Comparison of ENCODE assay signal across 8 mouse cellular contexts in the genomic region with DNA sequence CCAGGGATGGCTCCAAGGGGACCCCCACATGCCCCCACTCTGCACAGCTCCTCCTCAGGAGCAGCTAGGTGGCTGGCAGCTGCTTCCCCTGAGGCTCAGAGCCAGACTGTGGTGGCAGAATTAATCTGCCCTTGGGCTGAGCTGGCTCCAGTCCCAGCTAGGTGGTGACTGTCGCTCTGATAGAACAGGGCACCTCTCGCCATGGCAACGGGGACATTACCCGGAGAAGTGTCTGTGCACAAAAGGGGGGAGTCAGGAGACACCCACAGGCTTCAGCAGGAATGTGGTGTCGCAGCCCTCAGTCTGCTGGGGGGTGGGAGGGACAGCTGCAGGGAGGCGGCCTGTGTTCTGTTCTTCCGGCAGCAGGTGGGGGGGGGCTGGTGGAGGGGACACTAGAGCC. TPM values are rescaled to one million over a fixed set of nuclear protein-coding genes. Genes with fewer than 3 reads are reported as not detected.
A peak's percentile ranks its signal among the peaks of the same experiment; 100 is the strongest.
DNase-seq lines count a peak whose midpoint lies in the region; ATAC-seq and TF ChIP-seq lines count a peak whose summit lies in the region.

No protein-coding gene starts in this region.

- no peaks in the 10 kb centered on the region for H3K9me3 ChIP-seq in midbrain, embryonic 10.5 days (replicated peaks)
- no peaks in the 10 kb centered on the region for H3K9me3 ChIP-seq in intestine, postnatal 0 days (ENCODE audit: control insufficient read depth)

- H3K27ac ChIP-seq in heart, adult 2 months = peak overlapping the region; percentile 75
- H3K27ac ChIP-seq in midbrain, embryonic 10.5 days (replicated peaks) = peak overlapping the region; percentile 73
- no peak overlapping the region for H3K27ac ChIP-seq in intestine, postnatal 0 days (ENCODE audit: low read depth, low read length)

- H3K4me2 ChIP-seq in intestine, postnatal 0 days (replicated peaks; ENCODE audit: low read depth) = no peak overlapping the region

- 27% methylated on average over 7 of the region's 7 CpGs for WGBS in heart, adult 2 months
- WGBS in midbrain, embryonic 10.5 days = 26% methylated on average over 7 of the region's 7 CpGs
- WGBS in intestine, postnatal 0 days = 36% methylated on average over 7 of the region's 7 CpGs

- no peaks in the 10 kb centered on the region for H3K36me3 ChIP-seq in heart, adult 2 months (ENCODE audit: control insufficient read depth, insufficient read depth, low read length)
- H3K36me3 ChIP-seq in midbrain, embryonic 10.5 days = no peaks in the 10 kb centered on the region
- no peaks in the 10 kb centered on the region for H3K36me3 ChIP-seq in intestine, postnatal 0 days (ENCODE audit: control insufficient read depth, insufficient read depth)

- no peaks in the 10 kb centered on the region for H3K27me3 ChIP-seq in heart, adult 2 months (ENCODE audit: control insufficient read depth, insufficient read depth, low read length)
- no peaks in the 10 kb centered on the region for H3K27me3 ChIP-seq in midbrain, embryonic 10.5 days (ENCODE audit: low read depth, poor library complexity, severe bottlenecking)
- no peaks in the 10 kb centered on the region for H3K27me3 ChIP-seq in intestine, postnatal 0 days (replicated peaks; ENCODE audit: control insufficient read depth, insufficient read depth, low read length)

- intact Hi-C loops in heart, adult 2 months (cut with DNase I) = loop anchor here (1.0 kb wide), 1 partner anchor 64 kb away; no protein-coding TSS in a partner anchor

- no peak for ATAC-seq in intestine, postnatal 0 days

- H3K4me1 ChIP-seq in heart, adult 2 months (ENCODE audit: control insufficient read depth, insufficient read depth, low read length) = peaks cover 4% of the 10 kb centered on the region
- peaks cover 27% of the 10 kb centered on the region for H3K4me1 ChIP-seq in midbrain, embryonic 10.5 days
- no peaks in the 10 kb centered on the region for H3K4me1 ChIP-seq in intestine, postnatal 0 days (replicated peaks; ENCODE audit: control insufficient read depth, insufficient read depth, low read length)

- 0 out of 2 replicates have a peak, but pooled peaks have one; percentile 8 for TF ChIP-seq CTCF in heart, adult 2 months (IDR thresholded peaks at IDR 0.05)
- TF ChIP-seq CTCF in intestine, postnatal 0 days (IDR thresholded peaks at IDR 0.05; ENCODE audit: low read depth) = no peak

- TF ChIP-seq POLR2A in heart, adult 2 months (IDR thresholded peaks at IDR 0.05; ENCODE audit: insufficient read depth, low read depth, low read length) = no peak

- H3K4me3 ChIP-seq in heart, adult 2 months = no peak overlapping the region
- no peak overlapping the region for H3K4me3 ChIP-seq in midbrain, embryonic 10.5 days
- H3K4me3 ChIP-seq in intestine, postnatal 0 days (ENCODE audit: low read depth, low read length) = no peak overlapping the region

- no peak overlapping the region for H3K9ac ChIP-seq in heart, adult 2 months (ENCODE audit: low read depth, low read length)
- no peak overlapping the region for H3K9ac ChIP-seq in intestine, postnatal 0 days (ENCODE audit: low read depth, low read length)

- DNase-seq in layer of hippocampus, adult 11-12 months (ENCODE audit: low spot score) = peak; percentile 56
- no peak for DNase-seq in layer of hippocampus, adult 9-10 months (ENCODE audit: low spot score)
- DNase-seq in cerebellum, postnatal 25 days = peak; percentile 74 to 86
- peak; percentile 73 to 83 for DNase-seq in heart, adult 2 months
- peak; percentile 40 for DNase-seq in kidney, postnatal 14 days
- no peak for DNase-seq in midbrain, embryonic 10.5 days (ENCODE audit: low spot score)
- peak; percentile 76 for DNase-seq in telencephalon, adult 2 months (ENCODE audit: low read depth, low spot score)

- TF ChIP-seq EP300 in heart, adult 2 months (IDR thresholded peaks at IDR 0.05; ENCODE audit: insufficient read depth, low read depth, low read length) = peak; percentile 77; the same call in 1 of the 2 replicates

- H3K79me2 ChIP-seq in heart, adult 2 months (replicated peaks; ENCODE audit: control insufficient read depth, insufficient read depth, low read length) = no peaks in the 10 kb centered on the region

RNA-seq across cellular contexts. Expression of a gene that starts 24.1 kb away (rescaled TPM):
- 10 to 100 TPM; 73.5 to 77.5 TPM for total RNA-seq in heart, adult 2 months (2021)
- polyA plus RNA-seq in heart, adult 2 months (2012; rRNA removed) = 27.9 and 39.1 TPM in 2 replicates
- polyA plus RNA-seq in midbrain, embryonic 10.5 days (2016; fragmentation: Nextera tagmentation; extraction: Ambion mirVana) = 16.2 and 19.1 TPM in 2 replicates
- polyA plus RNA-seq in intestine, postnatal 0 days (2015; fragmentation: Nextera tagmentation; extraction: Ambion mirVana) = 7.1 and 7.6 TPM in 2 replicates

Comparison
In these comparisons a context has a peak if more than half of its experiments do, and no peak if none do; other contexts are left out.
1. DNase-seq: peak in layer of hippocampus, adult 11-12 months (single experiment), cerebellum, postnatal 25 days (2 of 2), heart, adult 2 months (2 of 2), kidney, postnatal 14 days (single experiment) and telencephalon, adult 2 months (single experiment); none in layer of hippocampus, adult 9-10 months (single experiment) and midbrain, embryonic 10.5 days (single experiment).